Mouse (Mus musculus): ENCODE measurements around the gene Smyd2. TPM values are rescaled to one million over a fixed set of nuclear protein-coding genes. Genes with fewer than 3 reads are reported as not detected.

Gene Smyd2
- polyA plus RNA-seq, 1 experiment, result 36.5 TPM

DNA sequence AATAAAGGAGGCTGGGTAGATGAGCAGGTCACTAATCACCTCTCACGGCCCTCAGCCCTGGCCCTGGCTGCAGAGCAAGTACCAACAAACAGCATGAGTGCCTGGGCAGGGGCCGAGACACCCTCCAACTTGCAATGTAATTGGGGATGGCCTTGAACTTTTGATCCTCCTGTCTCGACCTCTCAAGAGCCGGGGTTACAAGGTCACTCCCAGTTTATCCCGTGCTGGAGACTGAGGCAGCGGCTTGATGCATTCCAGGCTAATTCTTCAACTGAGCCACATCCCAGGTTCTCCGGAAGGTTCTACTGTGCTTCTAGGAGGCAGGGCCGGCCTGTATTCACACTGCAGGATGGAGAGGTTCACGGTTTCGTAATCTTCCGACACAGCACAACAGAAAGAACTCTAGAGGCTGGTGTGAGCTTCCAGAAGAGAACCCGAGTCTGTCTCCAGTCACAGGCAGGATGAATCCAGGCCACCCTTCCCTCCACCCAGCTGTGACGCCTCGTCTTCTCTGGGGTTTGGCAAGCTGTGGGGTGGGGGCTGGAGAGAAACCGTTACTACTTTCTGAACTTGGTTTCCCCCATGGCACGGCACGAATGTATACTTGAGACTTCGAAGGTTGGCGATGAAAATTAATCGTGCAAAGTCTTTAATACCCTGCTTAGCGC lies 8.9 kb downstream of the Smyd2 start:
- Histone ChIP-seq H3K4me3 (ENCODE audit: control insufficient read depth, insufficient read depth, low read length) (no peak overlapping the region), H3K36me3 (ENCODE audit: control insufficient read depth, insufficient read depth, low read length) (no peaks in the 10 kb centered on the region), H3K4me1 (replicated peaks; ENCODE audit: control insufficient read depth, insufficient read depth, low read length) (peaks cover 11% of the 10 kb centered on the region), H3K27ac (ENCODE audit: control insufficient read depth, insufficient read depth, low read length) (no peak overlapping the region), H3K27me3 (ENCODE audit: control insufficient read depth, insufficient read depth, low read length) (no peaks in the 10 kb centered on the region)
- TF ChIP-seq POLR2A (IDR thresholded peaks at IDR 0.05; ENCODE audit: control insufficient read depth, extremely low read depth, insufficient read depth, low read length, poor library complexity) (no peak), CTCF (IDR thresholded peaks at IDR 0.05; ENCODE audit: borderline replicate concordance, control insufficient read depth, extremely low read depth, insufficient read depth, low read length, poor library complexity) (no peak)
- WGBS, result 96% methylated on average over 21 of the region's 21 CpGs
- DNase-seq, result no peak

- Histone ChIP-seq H3K27me3 (ENCODE audit: control insufficient read depth, insufficient read depth, low read length) (no peaks in the 10 kb centered on the region), H3K4me1 (replicated peaks; ENCODE audit: control insufficient read depth, insufficient read depth, low read length) (no peaks in the 10 kb centered on the region; the same call in 1 of the 2 replicates), H3K4me3 (ENCODE audit: control insufficient read depth, insufficient read depth, low read length) (no peak overlapping the region), H3K27ac (ENCODE audit: control insufficient read depth, insufficient read depth, low read length) (no peak overlapping the region), H3K36me3 (ENCODE audit: control insufficient read depth, insufficient read depth, low read length) (no peaks in the 10 kb centered on the region)
- WGBS, result 93% methylated on average over 13 of the region's 13 CpGs
- no peak for DNase-seq
- TF ChIP-seq CTCF (IDR thresholded peaks at IDR 0.05; ENCODE audit: borderline replicate concordance, control insufficient read depth, extremely low read depth, insufficient read depth, low read length, poor library complexity), result no peak
- TF ChIP-seq POLR2A (IDR thresholded peaks at IDR 0.05; ENCODE audit: control insufficient read depth, extremely low read depth, insufficient read depth, low read length, poor library complexity), result no peak
Measured at GRCm38 (mm10) chr1:189910685-189911345, 11.3 kb downstream of the Smyd2 start.

- Histone ChIP-seq H3K36me3 (ENCODE audit: control insufficient read depth, insufficient read depth, low read length) (no peaks in the 10 kb centered on the region), H3K27me3 (ENCODE audit: control insufficient read depth, insufficient read depth, low read length) (no peaks in the 10 kb centered on the region), H3K4me3 (ENCODE audit: control insufficient read depth, insufficient read depth, low read length) (no peak overlapping the region), H3K4me1 (replicated peaks; ENCODE audit: control insufficient read depth, insufficient read depth, low read length) (no peaks in the 10 kb centered on the region), H3K27ac (ENCODE audit: control insufficient read depth, insufficient read depth, low read length) (no peak overlapping the region)
- WGBS, result 95% methylated on average over 11 of the region's 11 CpGs
- no peak for DNase-seq
- TF ChIP-seq POLR2A (IDR thresholded peaks at IDR 0.05; ENCODE audit: control insufficient read depth, extremely low read depth, insufficient read depth, low read length, poor library complexity) (no peak), CTCF (IDR thresholded peaks at IDR 0.05; ENCODE audit: borderline replicate concordance, control insufficient read depth, extremely low read depth, insufficient read depth, low read length, poor library complexity) (no peak)
Measured at GRCm38 (mm10) chr1:189903169-189903568, 19.0 kb downstream of the Smyd2 start.

DNA sequence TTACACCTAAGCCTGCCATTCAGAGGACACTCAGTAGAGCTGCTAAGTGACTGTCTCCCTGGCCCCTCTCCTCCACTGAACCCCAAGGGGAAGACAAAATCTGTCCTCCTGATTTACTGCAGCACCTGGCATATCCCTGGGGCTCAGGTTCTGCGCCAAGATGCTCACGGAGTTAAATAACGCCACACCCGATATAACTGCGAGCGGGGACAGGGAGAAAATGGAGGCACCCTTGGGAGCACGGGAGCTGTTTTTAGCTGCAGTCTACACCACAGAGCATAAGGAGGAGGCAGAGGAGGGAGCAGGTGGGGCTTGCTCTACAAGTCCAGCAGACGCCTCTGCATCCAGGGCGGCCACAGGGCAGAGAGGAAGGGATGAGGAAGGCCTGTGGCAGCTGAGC lies 19.8 kb downstream of the Smyd2 start:
- no peak for DNase-seq
- no peaks in the 10 kb centered on the region for H3K36me3 ChIP-seq (ENCODE audit: control insufficient read depth, insufficient read depth, low read length)
- no peak overlapping the region for H3K4me3 ChIP-seq (ENCODE audit: control insufficient read depth, insufficient read depth, low read length)
- H3K27ac ChIP-seq (ENCODE audit: control insufficient read depth, insufficient read depth, low read length), result no peak overlapping the region
- 98% methylated on average over 9 of the region's 9 CpGs for WGBS
- H3K27me3 ChIP-seq (ENCODE audit: control insufficient read depth, insufficient read depth, low read length), result no peaks in the 10 kb centered on the region
- no peak for TF ChIP-seq POLR2A (IDR thresholded peaks at IDR 0.05; ENCODE audit: control insufficient read depth, extremely low read depth, insufficient read depth, low read length, poor library complexity)
- TF ChIP-seq CTCF (IDR thresholded peaks at IDR 0.05; ENCODE audit: borderline replicate concordance, control insufficient read depth, extremely low read depth, insufficient read depth, low read length, poor library complexity), result no peak
- H3K4me1 ChIP-seq (replicated peaks; ENCODE audit: control insufficient read depth, insufficient read depth, low read length), result no peaks in the 10 kb centered on the region

GRCm38 (mm10) chr1:189899526-189899925 lies 22.6 kb downstream of the Smyd2 start:
- Histone ChIP-seq H3K27ac (ENCODE audit: control insufficient read depth, insufficient read depth, low read length) (no peak overlapping the region), H3K4me1 (replicated peaks; ENCODE audit: control insufficient read depth, insufficient read depth, low read length) (no peaks in the 10 kb centered on the region), H3K4me3 (ENCODE audit: control insufficient read depth, insufficient read depth, low read length) (no peak overlapping the region), H3K27me3 (ENCODE audit: control insufficient read depth, insufficient read depth, low read length) (no peaks in the 10 kb centered on the region), H3K36me3 (ENCODE audit: control insufficient read depth, insufficient read depth, low read length) (no peaks in the 10 kb centered on the region)
- 96% methylated on average over 6 of the region's 6 CpGs for WGBS
- TF ChIP-seq POLR2A (IDR thresholded peaks at IDR 0.05; ENCODE audit: control insufficient read depth, extremely low read depth, insufficient read depth, low read length, poor library complexity), result no peak
- TF ChIP-seq CTCF (IDR thresholded peaks at IDR 0.05; ENCODE audit: borderline replicate concordance, control insufficient read depth, extremely low read depth, insufficient read depth, low read length, poor library complexity), result no peak
- no peak for DNase-seq

DNA sequence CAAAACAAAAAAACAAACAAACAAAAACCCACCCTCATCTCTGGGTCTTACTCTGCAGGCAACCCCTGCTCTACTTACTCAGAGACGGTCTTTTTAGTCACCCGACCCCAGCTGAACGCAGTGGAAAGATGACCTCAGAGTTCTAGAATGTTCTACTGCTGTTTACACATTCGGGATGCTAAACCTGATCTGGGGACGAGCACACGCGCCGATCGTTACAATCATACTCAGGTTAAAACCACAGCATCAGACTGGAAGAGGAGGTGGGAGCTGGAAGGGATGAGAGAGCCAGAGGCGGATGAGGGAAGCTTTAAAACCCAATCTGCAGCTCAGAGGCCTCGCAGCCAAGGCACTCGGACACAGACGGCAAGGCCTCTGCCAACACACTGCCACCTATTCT lies 23.5 kb downstream of the Smyd2 start:
- no peaks in the 10 kb centered on the region for H3K36me3 ChIP-seq (ENCODE audit: control insufficient read depth, insufficient read depth, low read length)
- 92% methylated on average over 13 of the region's 13 CpGs for WGBS
- no peak overlapping the region for H3K27ac ChIP-seq (ENCODE audit: control insufficient read depth, insufficient read depth, low read length)
- no peak for TF ChIP-seq CTCF (IDR thresholded peaks at IDR 0.05; ENCODE audit: borderline replicate concordance, control insufficient read depth, extremely low read depth, insufficient read depth, low read length, poor library complexity)
- no peak for TF ChIP-seq POLR2A (IDR thresholded peaks at IDR 0.05; ENCODE audit: control insufficient read depth, extremely low read depth, insufficient read depth, low read length, poor library complexity)
- H3K27me3 ChIP-seq (ENCODE audit: control insufficient read depth, insufficient read depth, low read length), result no peaks in the 10 kb centered on the region
- H3K4me3 ChIP-seq (ENCODE audit: control insufficient read depth, insufficient read depth, low read length), result no peak overlapping the region
- DNase-seq, result no peak
- no peaks in the 10 kb centered on the region for H3K4me1 ChIP-seq (replicated peaks; ENCODE audit: control insufficient read depth, insufficient read depth, low read length)

Measured in thymus, adult 2 months (tissue).